Mouse (Mus musculus): ENCODE data around the gene Gpr34. TPM values are rescaled to one million over a fixed set of nuclear protein-coding genes. Genes with fewer than 3 reads are reported as not detected.

The Gpr34 gene
- polyA plus RNA-seq (2015; fragmentation: Nextera tagmentation; extraction: Ambion mirVana), result 0.51 and 0.53 TPM in 2 replicates

DNA sequence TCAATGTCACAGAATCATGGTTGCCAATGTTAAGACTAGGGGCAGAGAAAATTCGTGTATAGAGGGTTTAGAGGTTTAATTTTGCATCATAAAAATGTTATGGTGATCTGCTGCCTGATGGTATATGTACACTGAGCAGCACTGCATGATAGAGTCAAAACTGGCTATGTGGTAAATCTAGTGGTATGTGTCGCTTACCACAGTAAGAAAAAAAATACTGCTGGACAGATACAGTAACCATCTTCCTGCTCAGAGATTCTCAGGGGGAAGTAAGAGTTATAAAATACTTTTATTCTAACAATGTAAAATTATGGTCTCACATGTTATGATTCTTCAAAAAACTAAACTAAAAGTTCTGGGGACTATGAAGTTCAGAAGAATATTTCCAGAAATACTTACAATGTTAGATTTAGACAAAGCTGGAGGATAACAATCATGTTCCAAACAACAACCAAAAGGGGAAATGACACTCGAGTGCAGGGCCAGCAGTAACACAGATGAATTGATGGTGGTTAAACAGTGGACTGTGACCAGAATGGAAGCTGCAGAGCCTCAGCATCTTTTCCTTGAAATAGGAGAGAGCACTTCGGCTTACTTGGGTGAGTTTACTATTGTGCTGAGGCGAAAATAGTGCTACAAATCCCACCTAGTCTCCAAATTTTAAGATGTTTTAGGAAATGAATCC, at the start of gene Gpr34:
Gene Gpr34 (plus strand): TSS at position 491 of the 685 bp plus-strand sequence.
- Histone ChIP-seq H3K9ac (replicated peaks) (no peak within 1 kb of the TSS), H3K4me3 (ENCODE audit: low read depth, low read length) (no peak within 1 kb of the TSS), H3K27me3 (ENCODE audit: insufficient read depth, low read length) (no peaks in the 10 kb centered on the region), H3K4me1 (ENCODE audit: insufficient read depth) (no peaks in the 10 kb centered on the region), H3K36me3 (replicated peaks; ENCODE audit: insufficient read depth, low read length) (no peaks in the 10 kb centered on the region), H3K4me2 (ENCODE audit: low read depth, low read length) (no peak within 1 kb of the TSS), H3K27ac (ENCODE audit: low read depth) (no peak within 1 kb of the TSS), H3K9me3 (ENCODE audit: low read length) (no peaks in the 10 kb centered on the region)
- DNase-seq, result no peak
- ATAC-seq, result no peak
- no peak for TF ChIP-seq CTCF (IDR thresholded peaks at IDR 0.05; ENCODE audit: low read depth)
- TF ChIP-seq EP300 (IDR thresholded peaks at IDR 0.05; ENCODE audit: low read depth), result no peak
- WGBS (ENCODE audit: insufficient replicate concordance), result 38% methylated on average over 5 of the region's 5 CpGs

DNA sequence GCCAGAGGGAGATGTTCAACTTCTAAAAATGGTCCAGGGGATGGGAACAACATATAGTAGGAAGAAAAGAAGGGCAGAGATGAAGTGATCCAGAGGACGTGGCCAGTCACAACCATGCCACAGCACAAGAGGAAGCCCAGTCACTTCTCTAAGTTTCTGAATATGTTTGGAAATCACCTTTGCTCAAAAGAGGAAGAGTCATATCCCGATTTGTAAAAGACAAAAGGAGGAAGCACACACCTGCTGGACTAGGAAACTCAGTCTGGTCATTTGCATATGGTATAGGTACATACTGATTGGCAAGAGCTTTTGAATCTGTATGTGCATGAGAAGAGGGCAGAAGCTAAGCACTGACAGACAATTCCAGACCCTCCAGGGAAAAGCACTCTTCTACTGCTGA, 32.5 kb upstream of the Gpr34 start:
- no peak for DNase-seq
- H3K9ac ChIP-seq (replicated peaks), result no peak overlapping the region
- no peak overlapping the region for H3K27ac ChIP-seq (ENCODE audit: low read depth)
- H3K27me3 ChIP-seq (ENCODE audit: insufficient read depth, low read length), result no peaks in the 10 kb centered on the region
- TF ChIP-seq CTCF (IDR thresholded peaks at IDR 0.05; ENCODE audit: low read depth), result no peak
- no peak for TF ChIP-seq EP300 (IDR thresholded peaks at IDR 0.05; ENCODE audit: low read depth)
- H3K4me1 ChIP-seq (ENCODE audit: insufficient read depth), result no peaks in the 10 kb centered on the region
- whole genome bisulfite sequencing (ENCODE audit: insufficient replicate concordance), result 37% methylated on average over 2 of the region's 2 CpGs
- H3K4me2 ChIP-seq (ENCODE audit: low read depth, low read length), result no peak overlapping the region
- no peak overlapping the region for H3K4me3 ChIP-seq (ENCODE audit: low read depth, low read length)
- ATAC-seq, result no peak
- no peaks in the 10 kb centered on the region for H3K9me3 ChIP-seq (ENCODE audit: low read length)
- H3K36me3 ChIP-seq (replicated peaks; ENCODE audit: insufficient read depth, low read length), result no peaks in the 10 kb centered on the region

DNA sequence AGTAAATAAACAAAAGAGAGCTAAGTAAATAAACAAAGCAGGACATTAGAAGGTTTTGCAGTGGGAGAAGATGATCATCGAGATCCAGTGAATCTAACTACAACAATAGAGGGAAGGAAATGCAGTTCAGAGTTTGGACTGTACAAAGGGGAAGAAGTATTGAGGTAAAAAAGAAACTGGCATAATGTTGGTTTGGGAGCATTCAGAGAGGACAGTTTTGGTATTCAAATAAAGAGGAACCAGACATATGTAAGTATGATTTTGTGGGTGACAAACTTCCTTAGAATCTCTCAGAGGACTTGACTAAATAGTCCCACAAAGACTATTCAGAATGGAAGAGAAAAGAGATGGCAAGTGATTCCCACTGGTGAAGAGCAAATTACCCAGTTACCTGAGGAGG, 31.9 kb upstream of the Gpr34 start:
- 35% methylated on average over 1 of the region's 1 CpGs for WGBS (ENCODE audit: insufficient replicate concordance)

DNA sequence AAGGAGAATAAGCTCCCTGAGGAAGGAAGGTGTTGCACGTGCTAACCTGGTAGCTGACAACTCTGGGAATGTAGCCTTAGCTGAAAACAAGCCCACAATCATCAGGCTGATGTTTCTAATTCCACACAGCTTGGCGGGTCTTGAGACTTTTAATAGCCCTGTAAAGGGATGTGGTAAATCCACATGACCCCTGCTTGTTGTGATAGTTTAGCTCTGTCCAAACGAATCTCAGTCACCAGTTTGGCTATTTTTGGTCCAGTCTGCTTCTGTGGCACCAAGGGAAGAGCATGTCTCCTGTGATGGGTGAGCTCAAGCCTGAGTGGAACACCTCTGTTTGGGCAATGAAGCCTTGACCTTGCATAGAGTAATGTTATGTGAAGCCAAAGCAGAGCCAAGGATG, 25.1 kb upstream of the Gpr34 start:
- no peaks in the 10 kb centered on the region for H3K27me3 ChIP-seq (ENCODE audit: insufficient read depth, low read length)
- no peaks in the 10 kb centered on the region for H3K4me1 ChIP-seq (ENCODE audit: insufficient read depth)
- no peaks in the 10 kb centered on the region for H3K9me3 ChIP-seq (ENCODE audit: low read length)
- no peak overlapping the region for H3K27ac ChIP-seq (ENCODE audit: low read depth)
- H3K9ac ChIP-seq (replicated peaks), result no peak overlapping the region
- TF ChIP-seq EP300 (IDR thresholded peaks at IDR 0.05; ENCODE audit: low read depth) (no peak), CTCF (IDR thresholded peaks at IDR 0.05; ENCODE audit: low read depth) (no peak)
- no peak overlapping the region for H3K4me2 ChIP-seq (ENCODE audit: low read depth, low read length)
- H3K4me3 ChIP-seq (ENCODE audit: low read depth, low read length), result no peak overlapping the region
- 41% methylated on average over 3 of the region's 3 CpGs for WGBS (ENCODE audit: insufficient replicate concordance)
- no peak for ATAC-seq
- no peak for DNase-seq
- H3K36me3 ChIP-seq (replicated peaks; ENCODE audit: insufficient read depth, low read length), result no peaks in the 10 kb centered on the region

More for the DNA sequence above, 31.9 kb upstream of the Gpr34 start:
- Histone ChIP-seq H3K27ac (ENCODE audit: low read depth) (no peak overlapping the region), H3K9me3 (ENCODE audit: low read length) (no peaks in the 10 kb centered on the region), H3K4me1 (ENCODE audit: insufficient read depth) (no peaks in the 10 kb centered on the region), H3K27me3 (ENCODE audit: insufficient read depth, low read length) (no peaks in the 10 kb centered on the region), H3K4me3 (ENCODE audit: low read depth, low read length) (no peak overlapping the region), H3K36me3 (replicated peaks; ENCODE audit: insufficient read depth, low read length) (no peaks in the 10 kb centered on the region), H3K9ac (replicated peaks) (no peak overlapping the region), H3K4me2 (ENCODE audit: low read depth, low read length) (no peak overlapping the region)
- DNase-seq (no peak), ATAC-seq (no peak)
- TF ChIP-seq EP300 (IDR thresholded peaks at IDR 0.05; ENCODE audit: low read depth) (no peak), CTCF (IDR thresholded peaks at IDR 0.05; ENCODE audit: low read depth) (no peak)

DNA sequence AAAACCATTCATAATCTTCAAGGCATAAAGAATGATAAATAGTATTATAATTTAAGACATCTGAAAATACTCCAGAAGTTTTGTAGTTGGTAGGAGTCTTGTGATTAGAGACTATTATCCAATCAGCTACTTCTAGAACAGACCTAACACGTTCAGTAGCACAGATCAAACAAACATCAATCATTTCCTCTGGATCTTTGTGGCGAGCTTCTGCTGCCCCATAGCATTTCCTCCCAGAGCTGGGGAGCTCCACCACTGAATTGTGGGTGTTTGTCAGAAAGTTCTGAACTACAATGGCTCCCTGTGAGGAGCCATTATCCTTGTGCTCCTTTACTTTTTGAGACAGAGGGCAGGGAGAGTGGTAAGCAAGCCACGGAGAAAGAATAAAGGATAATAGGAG, 24.1 kb upstream of the Gpr34 start:
- 47% methylated on average over 3 of the region's 3 CpGs for WGBS (ENCODE audit: insufficient replicate concordance)
- TF ChIP-seq EP300 (IDR thresholded peaks at IDR 0.05; ENCODE audit: low read depth), result no peak
- no peak for TF ChIP-seq CTCF (IDR thresholded peaks at IDR 0.05; ENCODE audit: low read depth)
- Histone ChIP-seq H3K4me3 (ENCODE audit: low read depth, low read length) (no peak overlapping the region), H3K27ac (ENCODE audit: low read depth) (no peak overlapping the region), H3K36me3 (replicated peaks; ENCODE audit: insufficient read depth, low read length) (no peaks in the 10 kb centered on the region), H3K4me2 (ENCODE audit: low read depth, low read length) (no peak overlapping the region), H3K9ac (replicated peaks) (no peak overlapping the region), H3K27me3 (ENCODE audit: insufficient read depth, low read length) (no peaks in the 10 kb centered on the region), H3K9me3 (ENCODE audit: low read length) (no peaks in the 10 kb centered on the region), H3K4me1 (ENCODE audit: insufficient read depth) (no peaks in the 10 kb centered on the region)
- ATAC-seq (no peak), DNase-seq (no peak)

DNA sequence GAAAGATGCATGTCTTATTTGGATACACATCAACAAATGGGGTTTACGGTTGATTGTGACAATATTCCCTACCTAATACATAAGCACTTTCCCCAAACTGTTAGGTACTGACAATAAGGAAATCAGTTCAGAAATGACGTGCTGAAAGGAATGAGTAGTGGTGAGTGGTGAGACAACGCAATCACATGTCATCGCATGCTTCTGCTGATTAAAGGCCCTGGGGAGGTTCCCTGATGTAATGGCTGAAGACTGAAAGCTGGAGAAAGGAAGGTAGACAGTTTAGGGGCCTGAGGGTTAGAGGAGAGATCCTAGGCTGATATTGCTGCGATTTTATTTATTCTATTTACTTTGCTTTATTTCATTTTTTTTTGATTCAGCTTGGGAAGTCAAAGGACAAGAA, 20.8 kb upstream of the Gpr34 start:
- Histone ChIP-seq H3K4me1 (ENCODE audit: insufficient read depth) (no peaks in the 10 kb centered on the region), H3K4me2 (ENCODE audit: low read depth, low read length) (no peak overlapping the region), H3K9ac (replicated peaks) (no peak overlapping the region), H3K9me3 (ENCODE audit: low read length) (no peaks in the 10 kb centered on the region), H3K27ac (ENCODE audit: low read depth) (no peak overlapping the region), H3K36me3 (replicated peaks; ENCODE audit: insufficient read depth, low read length) (no peaks in the 10 kb centered on the region), H3K4me3 (ENCODE audit: low read depth, low read length) (no peak overlapping the region), H3K27me3 (ENCODE audit: insufficient read depth, low read length) (no peaks in the 10 kb centered on the region)
- ATAC-seq, result no peak
- DNase-seq, result no peak
- WGBS (ENCODE audit: insufficient replicate concordance), result 74% methylated on average over 5 of the region's 5 CpGs
- TF ChIP-seq EP300 (IDR thresholded peaks at IDR 0.05; ENCODE audit: low read depth) (no peak), CTCF (IDR thresholded peaks at IDR 0.05; ENCODE audit: low read depth) (no peak)

Measured in liver, postnatal 0 days (tissue).